Mouse (Mus musculus): ENCODE results near the gene Mfn1. TPM values are rescaled to one million over a fixed set of nuclear protein-coding genes. Genes with fewer than 3 reads are reported as not detected.

Mfn1 gene
- polyA plus RNA-seq (2012; rRNA removed), result 9.1 and 10.0 TPM in 2 replicates

DNA sequence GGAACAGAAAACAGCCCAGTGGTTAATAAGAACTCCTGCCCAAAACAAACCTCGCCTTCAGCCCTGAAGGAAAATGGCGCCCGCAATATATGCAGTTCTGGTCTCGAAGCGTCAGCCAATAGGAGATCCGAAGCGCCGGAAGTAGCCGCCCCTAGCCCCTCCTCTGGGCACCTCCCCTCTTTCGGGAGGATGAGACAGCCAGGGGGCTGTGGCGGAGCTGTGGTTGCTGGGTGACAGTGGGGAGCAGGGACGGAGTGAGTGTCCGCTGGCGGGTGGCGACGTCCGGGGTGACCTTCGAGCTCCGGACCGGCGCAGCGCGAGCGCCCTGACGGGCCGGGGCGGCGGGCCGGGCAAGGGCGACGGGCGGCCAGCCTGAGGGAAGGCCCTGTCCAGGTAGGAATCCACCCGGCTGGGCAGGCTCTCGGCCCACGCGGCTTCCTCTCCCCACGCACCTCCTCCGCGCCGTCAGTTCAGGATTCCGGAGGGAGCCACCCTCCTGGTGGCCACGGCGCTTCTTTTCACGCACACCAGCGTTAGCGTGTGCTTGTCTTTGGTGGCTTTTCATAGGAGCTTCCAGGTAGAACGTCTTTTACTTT is at the start of gene Mfn1:
Gene Mfn1, plus strand, starts transcription at position 163 of the 596 bp plus-strand sequence.

GRCm38 (mm10) chr3:32492097-32493090 is 36.9 kb upstream of the Mfn1 start, which contains the start of gene Kcnmb3:
Kcnmb3 (minus strand) TSS chr3:32492231.

GRCm38 (mm10) chr3:32509496-32510374 is 19.5 kb upstream of the Mfn1 start, which contains the start of gene Zfp639:
Zfp639 (plus strand) TSS chr3:32510259.

DNA sequence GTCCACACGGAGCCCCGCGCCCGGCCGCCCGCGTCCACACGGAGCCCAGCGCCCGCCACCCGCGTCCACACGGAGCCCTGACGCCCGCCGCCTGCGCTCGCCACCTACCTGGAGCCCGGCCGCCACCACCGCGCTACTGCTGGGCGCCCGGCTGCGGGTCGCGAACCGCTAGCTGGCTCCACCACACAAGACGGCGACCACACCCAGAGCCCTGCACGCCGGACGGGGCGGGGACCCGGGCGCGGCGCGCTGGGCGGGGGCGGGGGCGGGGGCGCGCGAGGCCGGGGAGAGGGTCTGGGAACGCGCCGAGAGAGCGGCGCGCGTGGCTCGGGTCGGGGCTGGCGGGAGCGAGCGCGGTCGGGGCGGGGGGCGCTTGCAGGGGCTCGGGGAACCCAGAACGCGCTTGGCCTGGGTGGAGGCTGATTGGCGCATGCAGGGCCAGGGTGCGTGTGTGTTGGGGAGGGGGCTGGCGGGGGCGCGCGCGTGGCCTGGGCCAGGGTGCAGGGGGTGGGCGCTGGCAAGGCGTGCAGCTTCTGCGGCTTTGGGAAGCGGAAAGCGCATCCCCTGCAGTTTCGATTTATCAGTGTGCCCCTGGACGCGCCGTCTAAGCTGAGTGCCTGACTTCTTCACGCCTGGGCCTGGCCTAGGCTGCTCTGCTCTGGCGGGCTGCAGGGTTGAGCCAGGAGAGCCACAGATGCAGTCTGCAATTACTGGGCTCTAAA is 87.2 kb downstream of the Mfn1 start, which contains the start of gene Gnb4:
Gene Gnb4, minus strand, starts transcription at position 255 of the 722 bp plus-strand sequence.

Other genes starting within 250 kb of the Mfn1 start
- 0.77 and 0.86 TPM in 2 replicates for gene Zmat3, start 163.5 kb upstream of the Mfn1 start, polyA plus RNA-seq (2012; rRNA removed)
- gene Pik3ca, start 131.8 kb upstream of the Mfn1 start, polyA plus RNA-seq (2012; rRNA removed), result 6.0 and 6.3 TPM in 2 replicates
- gene Kcnmb3, start 37.2 kb upstream of the Mfn1 start, polyA plus RNA-seq (2012; rRNA removed), result not detected in 2 replicates
- 15.7 TPM in 2 replicates for gene Zfp639, start 19.2 kb upstream of the Mfn1 start, polyA plus RNA-seq (2012; rRNA removed)
- gene Gnb4, start 87.1 kb downstream of the Mfn1 start, polyA plus RNA-seq (2012; rRNA removed), result 5.0 and 6.3 TPM in 2 replicates
- 21.9 and 22.2 TPM in 2 replicates for gene Actl6a, start 176.8 kb downstream of the Mfn1 start, polyA plus RNA-seq (2012; rRNA removed)
- gene Ndufb5, start 207.5 kb downstream of the Mfn1 start, polyA plus RNA-seq (2012; rRNA removed), result 139 and 147 TPM in 2 replicates
- gene Mrpl47, start 208.1 kb downstream of the Mfn1 start, polyA plus RNA-seq (2012; rRNA removed), result 7.7 and 8.3 TPM in 2 replicates